Mouse (Mus musculus) adipocyte (in vitro differentiated cells): ENCODE results near the gene Gm3055.
"Not testable (repeated sequence)": the region's sequence is repeated elsewhere in the genome, so short reads cannot be mapped to it uniquely, and the experiment has no call there.

Experiments used
- DNase-seq: peaks from one replicate; pipeline ENCODE4 v3.0.0-alpha.2; 2016; ENCODE audit warnings: low spot score

Gene Gm3055

DNA sequence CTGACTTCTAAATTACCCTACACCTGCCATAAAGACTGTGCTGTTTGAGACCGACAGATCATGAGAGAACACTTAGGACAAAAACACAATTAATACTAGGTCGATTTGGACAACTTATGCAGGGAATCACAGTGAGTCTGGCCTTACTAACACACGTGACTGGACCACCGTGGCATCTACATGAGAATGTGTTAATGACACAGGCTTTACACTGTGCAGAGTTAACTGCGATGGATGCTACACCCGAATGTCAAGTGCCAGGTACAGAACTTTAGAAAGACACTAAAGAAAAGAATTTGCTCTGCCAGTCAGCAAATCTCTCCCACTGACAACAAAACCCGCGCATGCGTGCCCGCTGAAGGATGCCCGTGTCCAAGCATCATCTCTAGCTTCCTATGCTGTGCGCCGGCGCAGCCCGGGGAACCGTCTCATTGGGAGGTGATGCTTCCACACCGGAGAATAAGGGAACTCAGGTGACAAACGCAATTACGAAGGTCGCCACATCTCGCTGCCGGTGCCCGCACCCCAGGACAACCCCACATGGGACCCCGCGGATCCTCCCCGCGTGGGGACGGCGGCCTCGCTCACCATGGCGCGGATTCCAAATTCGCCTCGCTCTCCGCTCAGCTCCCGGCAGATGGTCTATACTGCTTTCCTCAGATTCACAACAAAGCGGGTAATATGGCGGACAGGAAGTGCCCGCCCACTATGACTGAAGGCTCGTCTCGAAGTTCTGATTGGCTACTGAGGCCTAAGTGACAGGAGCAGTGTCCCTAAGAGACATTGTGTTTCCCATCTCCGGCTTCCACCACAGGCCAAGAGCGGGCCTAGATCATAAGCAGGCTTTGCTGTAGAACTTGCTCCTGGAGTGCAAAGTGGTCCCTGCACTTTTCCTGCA is at the start of gene Gm3055:
TSS of gene Gm3055 (minus strand) at position 656 of the 898 bp plus-strand sequence.
- not testable (repeated sequence) for DNase-seq

DNA sequence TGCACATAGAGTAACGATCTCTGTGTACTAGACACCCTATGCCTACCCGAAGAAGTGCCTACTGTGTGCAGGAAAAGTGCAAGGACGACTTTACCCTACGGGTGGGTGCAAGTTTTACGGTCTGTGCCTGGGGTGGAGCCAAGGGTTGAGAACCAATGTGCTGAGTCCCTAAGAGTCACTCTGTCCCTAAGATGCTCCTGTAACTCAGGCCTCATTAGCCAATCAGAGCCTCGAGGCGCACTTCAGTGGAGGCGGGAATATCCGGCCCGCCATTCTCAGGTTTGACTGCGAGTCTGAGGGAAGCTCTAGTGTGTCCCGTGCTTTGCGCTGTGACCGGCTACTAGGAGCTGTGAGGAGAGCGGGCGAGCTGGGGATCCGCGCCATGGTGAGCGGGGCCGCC is 40.9 kb upstream of the Gm3055 start, which contains the start of gene Gm4767:
TSS of gene Gm4767 (plus strand) at position 288 of the 400 bp plus-strand sequence.
- DNase-seq: not testable (repeated sequence)

DNA sequence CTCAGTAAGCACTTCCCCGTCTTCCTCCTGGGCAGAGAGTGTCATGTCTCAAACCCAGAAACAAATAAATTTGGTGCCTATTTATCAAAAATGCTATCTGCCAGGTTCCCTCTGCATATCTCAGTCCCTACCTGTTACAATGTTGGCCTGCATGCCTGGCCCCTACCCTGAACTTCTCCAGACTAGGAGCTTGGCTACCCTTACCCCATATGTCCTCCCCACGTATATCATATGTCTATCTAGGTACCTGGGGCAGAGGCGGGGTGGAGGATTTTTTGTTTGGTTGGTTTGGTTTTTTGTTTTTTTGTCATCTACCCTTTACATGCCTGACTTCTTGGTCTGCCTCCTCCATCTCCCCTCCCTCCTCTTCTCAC is 430 bp upstream of the Gm3055 start:
- DNase-seq: not testable (repeated sequence)

DNA sequence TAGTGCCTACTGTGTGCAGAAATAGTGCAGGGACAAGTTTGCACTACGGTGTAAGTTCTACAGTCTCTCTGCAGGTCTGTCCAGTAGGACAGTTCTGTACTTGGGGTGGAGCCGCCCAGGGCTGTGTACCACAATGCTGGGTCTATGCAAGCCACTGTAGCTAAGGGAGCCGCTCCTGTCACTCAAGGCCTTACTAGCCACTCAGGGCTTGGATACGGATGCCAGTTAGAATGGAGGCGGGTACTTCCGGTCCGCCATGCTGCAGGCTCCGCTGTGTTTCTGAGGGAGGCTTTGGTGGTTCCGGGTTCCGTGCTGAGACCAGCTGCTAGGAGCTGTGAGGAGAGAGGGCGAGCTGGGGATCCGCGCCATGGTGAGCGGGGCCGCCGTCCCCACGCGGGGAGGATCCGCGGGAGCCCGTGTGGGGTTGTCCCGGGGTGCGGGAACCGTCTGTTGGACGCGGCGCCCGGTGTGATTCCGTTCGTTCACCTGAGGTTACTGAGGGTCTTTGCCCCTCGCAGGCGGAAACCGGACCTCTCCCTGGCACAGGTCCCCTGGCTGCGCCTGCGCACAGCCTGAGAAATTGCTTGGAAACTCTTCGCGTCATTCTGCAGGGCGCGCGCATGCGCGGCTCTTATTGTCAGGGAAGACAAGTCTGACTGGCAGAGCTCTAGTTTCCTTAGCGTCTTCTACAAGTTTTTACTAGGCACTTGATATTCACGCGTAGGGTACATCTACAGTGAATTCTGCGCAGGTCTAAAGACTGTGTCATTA is 66.2 kb downstream of the Gm3055 start, which contains the start of gene Zfp433:
TSS of gene Zfp433 (plus strand) at position 295 of the 771 bp plus-strand sequence.
- not testable (repeated sequence) for DNase-seq
